8 mouse cellular contexts compared by ENCODE assay signal in genomic region chr6:72667021-72667420, GRCm38 (mm10). TPM values are rescaled to one million over a fixed set of nuclear protein-coding genes. Genes with fewer than 3 reads are reported as not detected.
DNase-seq lines count a peak whose midpoint lies in the region; ATAC-seq and TF ChIP-seq lines count a peak whose summit lies in the region.

No protein-coding gene starts in this region.

- TF ChIP-seq EP300 in CH12.LX (IDR thresholded peaks at IDR 0.05; ENCODE audit: low read length) = no peak

- peak; percentile 70 for TF ChIP-seq RAD21 in CH12.LX (IDR thresholded peaks at IDR 0.05; ENCODE audit: low read depth, low read length)

- H3K79me2 ChIP-seq in CH12.LX (replicated peaks; ENCODE audit: control insufficient read depth, extremely low read depth, insufficient read depth, poor library complexity, severe bottlenecking) = no peaks in the 10 kb centered on the region

- H3K9ac ChIP-seq in intestine, postnatal 0 days (ENCODE audit: low read depth, low read length) = no peak overlapping the region
- no peak overlapping the region for H3K9ac ChIP-seq in intestine, embryonic 16.5 days (ENCODE audit: low read depth, low read length)
- H3K9ac ChIP-seq in CH12.LX (ENCODE audit: insufficient read depth, low read depth) = no peak overlapping the region
- H3K9ac ChIP-seq in forebrain, embryonic 14.5 days (ENCODE audit: low read length) = no peak overlapping the region

- peak; percentile 82 for TF ChIP-seq CTCF in intestine, postnatal 0 days (IDR thresholded peaks at IDR 0.05; ENCODE audit: low read depth)
- TF ChIP-seq CTCF in CH12.LX (conservative IDR thresholded peaks at IDR 0.05 in 1 of 2, IDR thresholded peaks at IDR 0.05 in 1 of 2; ENCODE audit: low read depth in 2 of 2, low read length in 2 of 2) = peak; percentile 75 to 86

- no peaks in the 10 kb centered on the region for H3K4me1 ChIP-seq in intestine, postnatal 0 days (replicated peaks; ENCODE audit: control insufficient read depth, insufficient read depth, low read length)
- H3K4me1 ChIP-seq in intestine, embryonic 16.5 days (ENCODE audit: control insufficient read depth, insufficient read depth, low read length) = peaks cover 23% of the 10 kb centered on the region; the same call in 1 of the 2 replicates
- H3K4me1 ChIP-seq in CH12.LX (ENCODE audit: control insufficient read depth in 1 of 2, insufficient read depth in 2 of 2) = no peaks in the 10 kb centered on the region
- H3K4me1 ChIP-seq in forebrain, embryonic 14.5 days (ENCODE audit: control insufficient read depth, insufficient read depth, low read length) = no peaks in the 10 kb centered on the region

- WGBS in intestine, postnatal 0 days = 46% methylated on average over 4 of the region's 4 CpGs
- WGBS in intestine, embryonic 16.5 days = 55% methylated on average over 4 of the region's 4 CpGs
- 17% methylated on average over 4 of the region's 4 CpGs for WGBS in forebrain, embryonic 14.5 days

- H3K27ac ChIP-seq in intestine, postnatal 0 days (ENCODE audit: low read depth, low read length) = no peak overlapping the region
- H3K27ac ChIP-seq in intestine, embryonic 16.5 days (ENCODE audit: low read length) = no peak overlapping the region
- no peak overlapping the region for H3K27ac ChIP-seq in CH12.LX (ENCODE audit: insufficient read depth, low read depth)
- no peak overlapping the region for H3K27ac ChIP-seq in forebrain, embryonic 14.5 days (ENCODE audit: low read depth, low read length)

- in situ Hi-C loops in CH12.LX (cut with MboI; ENCODE audit: low pct_ligation_motif_present, low pct_unique_long_range_greater_than_20kb, low sequenced_read_pairs) = loop anchor here (10.0 kb wide), 1 partner anchor 168 kb away; no protein-coding TSS in a partner anchor

- no peaks in the 10 kb centered on the region for H3K36me3 ChIP-seq in intestine, postnatal 0 days (ENCODE audit: control insufficient read depth, insufficient read depth)
- H3K36me3 ChIP-seq in intestine, embryonic 16.5 days (ENCODE audit: control insufficient read depth, insufficient read depth, low read length) = no peaks in the 10 kb centered on the region
- H3K36me3 ChIP-seq in CH12.LX (replicated peaks in 1 of 2; ENCODE audit: control insufficient read depth in 1 of 2, insufficient read depth in 1 of 2, low read length in 1 of 2) = no peaks in the 10 kb centered on the region
- no peaks in the 10 kb centered on the region for H3K36me3 ChIP-seq in forebrain, embryonic 14.5 days (ENCODE audit: control insufficient read depth, insufficient read depth, low read length)

- no peak overlapping the region for H3K4me2 ChIP-seq in intestine, postnatal 0 days (replicated peaks; ENCODE audit: low read depth)
- H3K4me2 ChIP-seq in intestine, embryonic 16.5 days (ENCODE audit: low read depth, low read length) = no peak overlapping the region
- no peak overlapping the region for H3K4me2 ChIP-seq in CH12.LX (ENCODE audit: insufficient read depth, low read depth, poor library complexity, severe bottlenecking)
- H3K4me2 ChIP-seq in forebrain, embryonic 14.5 days (ENCODE audit: low read length) = no peak overlapping the region

- H3K27me3 ChIP-seq in intestine, postnatal 0 days (replicated peaks; ENCODE audit: control insufficient read depth, insufficient read depth, low read length) = no peaks in the 10 kb centered on the region
- no peaks in the 10 kb centered on the region for H3K27me3 ChIP-seq in intestine, embryonic 16.5 days (replicated peaks; ENCODE audit: control insufficient read depth, insufficient read depth, low read length)
- H3K27me3 ChIP-seq in CH12.LX (replicated peaks) = peaks cover 5% of the 10 kb centered on the region
- H3K27me3 ChIP-seq in forebrain, embryonic 14.5 days (replicated peaks; ENCODE audit: control insufficient read depth, insufficient read depth, low read length) = no peaks in the 10 kb centered on the region

- TF ChIP-seq POLR2A in CH12.LX (IDR thresholded peaks at IDR 0.05; ENCODE audit: low read depth, low read length) = no peak

- no peak overlapping the region for H3K4me3 ChIP-seq in intestine, postnatal 0 days (ENCODE audit: low read depth, low read length)
- H3K4me3 ChIP-seq in intestine, embryonic 16.5 days (ENCODE audit: low read length) = no peak overlapping the region
- H3K4me3 ChIP-seq in CH12.LX (replicated peaks in 1 of 3; ENCODE audit: low read depth in 2 of 3, low read length in 2 of 3, poor library complexity in 1 of 3) = no peak overlapping the region
- H3K4me3 ChIP-seq in forebrain, embryonic 14.5 days (ENCODE audit: low read depth, low read length) = no peak overlapping the region

- no peak for ATAC-seq in intestine, postnatal 0 days
- no peak for ATAC-seq in intestine, embryonic 16.5 days
- peak; percentile 95 for ATAC-seq in forebrain, embryonic 14.5 days
- ATAC-seq in monocyte, adult 5-6 weeks (replicated peaks; ENCODE audit: insufficient number of reproducible peaks, low FRiP score, low TSS enrichment, poor library complexity, severe bottlenecking) = no peak

- dilution Hi-C loops in CH12.LX (cut with MboI; ENCODE audit: extremely low pct_ligation_motif_present, extremely low pct_unique_long_range_greater_than_20kb, low sequenced_read_pairs) = no loop called here

- DNase-seq in CH12.LX (ENCODE audit: extremely low read depth) = peak; percentile 66
- DNase-seq in adrenal gland, adult 8-10 months = peak; percentile 38
- peak; percentile 92 for DNase-seq in forebrain, embryonic 14.5 days (ENCODE audit: low spot score)
- DNase-seq in layer of hippocampus, postnatal 10 days (ENCODE audit: low spot score in 2 of 2) = peak; percentile 83 to 85
- DNase-seq in right cerebral cortex, postnatal 10 days (ENCODE audit: low spot score in 2 of 2) = peak; percentile 63 to 80

- H3K9me3 ChIP-seq in intestine, postnatal 0 days (ENCODE audit: control insufficient read depth) = no peaks in the 10 kb centered on the region
- H3K9me3 ChIP-seq in intestine, embryonic 16.5 days (ENCODE audit: control insufficient read depth, low read length) = no peaks in the 10 kb centered on the region
- H3K9me3 ChIP-seq in CH12.LX (replicated peaks; ENCODE audit: low read length) = no peaks in the 10 kb centered on the region
- no peaks in the 10 kb centered on the region for H3K9me3 ChIP-seq in forebrain, embryonic 14.5 days (replicated peaks; ENCODE audit: control insufficient read depth, low read length)

TF ChIP-seq in CH12.LX, 34 proteins besides CTCF, POLR2A, EP300 and RAD21:
- TF ChIP-seq TCF12 (IDR thresholded peaks at IDR 0.05; ENCODE audit: low read depth, low read length) (0 out of 2 replicates have a peak, but pooled peaks have one; percentile 28), MAX (IDR thresholded peaks at IDR 0.05; ENCODE audit: low read length) (no peak), KAT2A (IDR thresholded peaks at IDR 0.05; ENCODE audit: insufficient replicate concordance, low read length) (no peak), MEF2A (IDR thresholded peaks at IDR 0.05; ENCODE audit: borderline replicate concordance, low read depth, low read length) (no peak), ETS1 (conservative IDR thresholded peaks at IDR 0.05; ENCODE audit: low read depth, low read length) (no peak), MAFK (IDR thresholded peaks at IDR 0.05; ENCODE audit: insufficient replicate concordance, low read length) (no peak), CHD2 (IDR thresholded peaks at IDR 0.05; ENCODE audit: low read length) (no peak), ZNF384 (IDR thresholded peaks at IDR 0.05; ENCODE audit: low read depth, low read length) (no peak), NRF1 (IDR thresholded peaks at IDR 0.05; ENCODE audit: low read depth, low read length) (no peak), SMC3 (IDR thresholded peaks at IDR 0.05; ENCODE audit: low read depth, low read length) (peak; percentile 84), USF2 (conservative IDR thresholded peaks at IDR 0.05; ENCODE audit: low read depth, low read length) (no peak), HCFC1 (IDR thresholded peaks at IDR 0.05; ENCODE audit: low read depth, low read length) (no peak), NELFE (IDR thresholded peaks at IDR 0.05; ENCODE audit: low read depth, low read length) (0 out of 2 replicates have a peak, but pooled peaks have one; percentile 24), MAZ (IDR thresholded peaks at IDR 0.05; ENCODE audit: low read depth, low read length) (0 out of 2 replicates have a peak, but pooled peaks have one; percentile 19), GABPA (IDR thresholded peaks at IDR 0.05; ENCODE audit: insufficient replicate concordance, low read depth, low read length) (no peak), ZC3H11A (IDR thresholded peaks at IDR 0.05; ENCODE audit: low read depth, low read length) (peak; percentile 31; the same call in 1 of the 2 replicates), ZKSCAN1 (IDR thresholded peaks at IDR 0.05; ENCODE audit: borderline replicate concordance, low read depth, low read length) (no peak), UBTF (IDR thresholded peaks at IDR 0.05; ENCODE audit: low read depth, low read length) (no peak), CHD1 (IDR thresholded peaks at IDR 0.05; ENCODE audit: low read depth, low read length) (no peak)

RNA-seq across cellular contexts. Expression of gene Tgoln1, which starts 50.2 kb away (rescaled TPM):
- 133 and 136 TPM in 2 replicates for polyA plus RNA-seq in intestine, postnatal 0 days (2015; fragmentation: Nextera tagmentation; extraction: Ambion mirVana)
- 48.8 and 57.5 TPM in 2 replicates for polyA plus RNA-seq in intestine, embryonic 16.5 days (2015; fragmentation: Nextera tagmentation; extraction: Ambion mirVana)
- 22.6 and 27.9 TPM in 2 replicates for total RNA-seq in CH12.LX (2012; rRNA removed)
- total RNA-seq in CH12.LX (2014; rRNA removed) = 20.0 and 23.5 TPM in 2 replicates
- polyA plus RNA-seq in CH12.LX (2012; ENCODE audit: insufficient read length, low read depth) = 29.0 and 33.6 TPM in 2 replicates
- 100 to 1,000 TPM; 238 to 271 (median 258) TPM for total RNA-seq in adrenal gland, adult 8-10 months (2022)
- 34.0 and 37.8 TPM in 2 replicates for polyA plus RNA-seq in forebrain, embryonic 14.5 days (2014; fragmentation: Nextera tagmentation; extraction: Ambion mirVana)
- total RNA-seq in layer of hippocampus, postnatal 10 days (2021) = 10 to 100 TPM; 49.7 to 51.1 TPM
- 123 to 195 TPM (median 136 TPM) in 3 replicates for total RNA-seq in monocyte, adult 5-6 weeks (2017)

Comparison
In these comparisons a context has a peak if more than half of its experiments do, and no peak if none do; other contexts are left out.
1. DNase-seq: peak in every context shown above with its lines; median percentile 92 in forebrain, embryonic 14.5 days; 84 in layer of hippocampus, postnatal 10 days; 72 in right cerebral cortex, postnatal 10 days; 66 in CH12.LX; 38 in adrenal gland, adult 8-10 months.